Mouse (Mus musculus): ENCODE results near the gene Klhdc10.

DNA sequence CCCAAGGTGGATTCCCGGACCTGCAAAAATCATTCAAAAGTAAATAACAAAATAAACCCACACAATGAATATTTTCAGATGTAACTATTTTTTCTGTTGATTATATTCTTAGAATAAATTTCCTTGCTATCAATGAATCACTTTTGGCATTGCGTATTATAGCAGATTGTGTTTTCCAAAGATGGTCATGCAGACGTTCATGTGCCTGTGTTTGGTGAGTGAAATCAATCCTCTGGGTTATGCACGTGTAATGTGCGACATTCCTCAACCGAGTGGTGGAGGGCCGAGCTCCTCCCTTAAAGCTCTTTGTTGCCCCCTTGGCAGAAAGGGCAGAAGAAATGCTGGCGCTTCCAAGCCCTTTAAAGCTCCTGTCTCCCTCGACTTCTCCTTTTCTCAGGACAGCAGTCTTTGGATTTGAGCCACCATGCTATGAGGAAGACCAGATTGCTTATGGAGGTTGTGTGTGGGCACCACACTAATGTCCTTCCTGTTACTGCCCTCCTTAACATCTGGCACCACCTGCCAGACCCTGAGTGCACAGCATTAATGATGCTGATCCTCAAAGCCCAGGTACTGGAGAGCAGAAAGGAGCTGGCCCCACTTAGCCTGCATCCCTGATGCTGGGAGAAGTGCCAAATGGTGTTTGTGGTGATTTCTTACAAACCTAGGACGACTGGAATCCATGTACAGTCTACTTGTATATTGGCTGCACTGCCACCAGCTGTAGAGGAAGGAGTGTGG lies 74.5 kb downstream of the Klhdc10 start:
- no peak for TF ChIP-seq CTCF (IDR thresholded peaks at IDR 0.05; ENCODE audit: extremely low read depth, insufficient read length, insufficient replicate concordance, low read depth, low read length)
- no peak for TF ChIP-seq POLR2A (IDR thresholded peaks at IDR 0.05; ENCODE audit: low read depth, low read length)
